Mouse (Mus musculus) embryo, embryonic 11.5 days (tissue): ENCODE results near the gene Mtrf1.
"Not testable (repeated sequence)": the region's sequence is repeated elsewhere in the genome, so short reads cannot be mapped to it uniquely, and the experiment has no call there.

ENCODE experiments used
- DNase-seq: peaks from one replicate; pipeline ENCODE4 v3.0.0-alpha.2; 2012; ENCODE audit warnings: low read depth, low spot score

Gene Mtrf1

DNA sequence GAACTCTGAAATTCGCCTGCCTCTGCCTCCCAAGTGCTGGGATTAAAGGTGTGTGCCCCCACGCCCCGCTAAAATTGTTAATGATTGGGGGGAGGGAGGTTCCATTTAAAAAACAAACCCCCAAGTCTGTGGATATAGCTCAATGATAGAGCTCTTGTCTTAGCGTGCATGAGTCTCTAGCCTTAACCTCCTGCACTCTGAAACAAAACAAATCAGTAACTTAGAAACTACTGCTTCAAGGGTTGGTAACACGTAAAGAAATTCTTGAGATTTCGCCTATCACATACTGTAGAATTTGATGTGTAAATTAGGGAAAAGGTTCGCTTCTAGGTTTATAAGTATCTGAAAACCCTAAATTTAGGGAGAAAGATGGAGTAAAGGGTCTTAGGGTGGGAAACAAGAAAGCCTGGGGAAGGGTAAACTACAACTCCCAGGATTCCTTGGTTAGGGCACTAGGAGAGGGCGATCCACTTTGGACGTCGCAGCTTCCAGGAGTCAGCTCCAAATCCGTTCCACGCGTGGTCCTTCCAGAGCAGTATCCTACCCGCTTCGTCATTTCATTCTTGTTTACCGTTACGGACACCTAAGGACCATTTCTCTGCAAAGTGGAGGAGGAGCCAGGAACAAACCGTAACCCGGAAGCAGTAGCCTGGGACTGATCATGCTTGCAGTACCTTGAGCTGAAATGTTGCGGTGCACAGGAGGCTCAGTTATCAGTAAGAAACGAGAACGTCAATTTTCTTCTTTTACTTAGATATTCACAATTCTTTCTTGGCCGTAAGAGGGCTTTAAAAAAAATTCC, at the start of gene Mtrf1:
Gene Mtrf1, plus strand, starts transcription at position 452 of the 802 bp plus-strand sequence.
- peak; percentile 56 for DNase-seq

DNA sequence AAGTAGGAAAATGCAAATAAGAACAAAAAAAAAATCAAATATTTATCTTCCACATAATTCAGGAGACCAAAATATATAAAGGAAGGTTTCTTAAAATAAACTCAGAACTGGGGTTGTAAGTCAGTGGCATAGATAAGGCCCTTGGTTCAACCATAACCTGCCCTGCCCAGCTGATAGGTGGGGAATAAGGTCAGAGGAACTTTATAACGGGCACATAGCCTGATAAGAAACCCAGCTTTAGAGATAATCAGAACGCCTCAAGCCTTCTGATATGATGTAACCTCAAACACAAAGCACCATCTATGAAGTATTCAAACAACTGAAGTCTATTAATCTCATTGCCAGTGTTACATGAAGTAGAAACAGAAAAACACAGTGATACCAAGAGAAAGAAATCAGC, 39.5 kb upstream of the Mtrf1 start:
- DNase-seq, result no peak

DNA sequence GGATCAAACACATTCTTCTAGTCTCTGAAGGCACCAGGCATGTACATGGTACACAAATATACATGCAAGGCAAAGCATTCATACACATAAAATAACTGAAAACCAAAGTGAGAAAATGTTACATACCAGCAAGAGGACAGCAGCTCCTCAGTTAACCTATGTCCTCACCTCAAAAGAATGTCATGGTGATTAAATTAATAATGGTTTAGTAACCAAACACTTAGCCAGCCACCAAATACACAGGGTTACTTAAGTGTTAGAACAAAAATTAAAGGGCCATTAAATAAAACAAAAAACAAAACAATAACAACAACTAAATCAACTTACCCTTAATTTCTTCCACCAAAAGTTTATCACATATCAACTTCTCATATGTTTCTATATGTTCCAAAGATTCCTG, 20.5 kb upstream of the Mtrf1 start:
- no peak for DNase-seq

DNA sequence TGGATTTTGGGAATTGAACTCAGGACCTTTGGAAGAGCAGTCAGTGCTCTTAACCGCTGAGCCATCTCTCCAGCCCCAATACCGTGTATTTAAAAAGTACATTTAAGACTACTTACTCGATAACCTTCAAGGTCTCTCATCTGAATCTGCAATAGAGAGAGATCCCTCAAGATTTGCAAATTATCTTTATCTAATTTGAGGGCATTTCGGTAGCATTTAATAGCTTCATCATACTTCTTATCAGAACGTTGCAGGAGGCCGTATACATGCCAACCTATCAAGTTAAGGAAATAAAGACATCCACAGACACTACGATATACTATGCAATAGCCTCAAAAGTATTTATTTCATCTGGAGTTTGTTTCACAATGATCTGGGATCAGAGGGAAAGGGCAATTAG, 14.5 kb upstream of the Mtrf1 start:
- no peak for DNase-seq

DNA sequence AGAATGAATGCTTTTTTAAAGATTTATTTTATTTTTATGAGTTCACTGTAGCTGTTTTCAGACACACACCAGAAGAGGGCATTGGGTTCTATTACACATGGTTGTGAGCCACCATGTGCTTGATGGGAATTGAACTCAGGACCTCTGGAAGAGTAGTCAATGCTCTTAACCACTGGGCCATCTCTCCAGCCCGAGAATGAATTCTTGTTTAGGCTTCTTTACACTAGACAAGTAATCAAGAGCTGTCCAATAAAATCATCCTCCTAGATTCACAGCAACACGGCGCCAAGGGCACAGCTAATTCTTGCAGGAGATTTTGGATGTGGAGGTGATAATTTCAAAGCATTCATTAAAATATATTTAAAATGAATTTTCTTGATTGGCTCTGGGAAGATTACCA, 9.3 kb upstream of the Mtrf1 start:
- DNase-seq, result no peak

DNA sequence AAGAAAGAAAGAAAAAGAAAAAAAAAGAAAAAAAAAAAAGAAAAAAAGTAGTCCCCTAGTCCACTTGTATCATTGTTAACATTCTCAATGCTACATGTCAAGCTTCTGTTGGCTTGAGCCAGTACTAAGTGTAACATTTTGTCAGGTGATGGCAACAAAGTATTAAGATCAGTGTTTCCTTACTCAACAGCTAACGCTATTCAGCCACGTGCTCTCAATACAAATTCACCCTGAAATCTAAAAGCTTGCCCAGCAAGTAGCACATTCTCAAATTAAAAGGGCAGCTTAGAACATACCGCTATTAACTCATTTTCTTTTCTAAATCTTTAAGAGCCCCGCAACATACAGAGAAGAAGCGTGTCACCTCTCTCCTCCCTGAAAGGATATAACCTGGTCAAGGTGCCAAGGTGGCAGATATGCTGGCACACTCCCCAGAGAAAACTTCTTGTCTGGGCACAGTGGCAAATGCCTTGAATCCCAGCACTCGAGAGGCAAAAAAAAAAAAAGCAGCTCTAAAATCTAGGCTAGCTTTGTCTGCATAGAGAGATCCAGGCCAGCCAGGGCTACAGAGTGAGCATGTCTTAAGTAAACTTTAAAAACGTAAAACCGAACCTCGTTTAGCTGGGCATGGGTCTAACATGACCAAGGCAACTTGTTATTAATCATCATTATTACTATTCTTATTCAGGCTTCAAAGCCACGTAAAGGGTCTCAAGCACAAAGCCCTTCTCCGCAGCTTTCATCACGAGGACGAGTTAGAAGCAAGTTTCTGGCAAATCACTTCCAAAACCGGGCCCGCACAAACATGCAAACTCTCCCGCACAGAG, 7.9 kb upstream of the Mtrf1 start:
- peak; percentile 5 for DNase-seq

DNA sequence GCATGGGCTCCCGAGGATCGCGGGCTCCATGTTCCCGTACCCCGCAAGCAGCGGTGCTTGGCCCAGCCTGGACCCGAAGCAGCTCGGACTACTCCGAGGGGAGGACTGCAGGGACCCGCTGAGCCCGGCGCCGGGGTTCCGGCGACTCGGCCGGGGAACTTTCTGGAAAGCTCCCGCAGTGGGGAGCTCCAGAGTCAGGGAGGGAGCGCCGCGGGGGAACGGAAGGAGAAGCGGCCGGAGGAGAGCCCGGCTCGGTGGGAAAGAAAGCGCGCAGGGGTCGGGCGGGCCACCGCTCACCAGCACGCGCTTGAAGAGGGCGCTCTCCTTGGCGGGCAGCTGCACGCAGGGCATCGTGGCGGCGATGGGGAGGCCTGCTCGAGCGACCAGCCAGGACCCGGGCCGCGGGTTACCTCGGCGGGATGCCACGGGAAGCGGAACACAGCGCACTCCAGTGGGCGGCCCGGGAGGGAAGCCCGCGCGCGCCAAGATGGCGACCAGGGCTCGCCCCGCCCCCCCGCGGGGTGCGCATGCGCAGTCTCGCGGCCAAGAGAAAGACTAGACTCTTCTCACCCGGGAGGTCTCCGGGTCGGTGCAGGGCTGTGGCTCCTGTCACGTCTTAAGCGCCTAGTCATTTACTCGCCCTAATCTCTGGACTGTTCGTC, 7.2 kb upstream of the Mtrf1 start, which contains the start of gene Naa16:
Gene Naa16, minus strand, starts transcription at position 514 of the 662 bp plus-strand sequence.
- DNase-seq, result peak; percentile 95

DNA sequence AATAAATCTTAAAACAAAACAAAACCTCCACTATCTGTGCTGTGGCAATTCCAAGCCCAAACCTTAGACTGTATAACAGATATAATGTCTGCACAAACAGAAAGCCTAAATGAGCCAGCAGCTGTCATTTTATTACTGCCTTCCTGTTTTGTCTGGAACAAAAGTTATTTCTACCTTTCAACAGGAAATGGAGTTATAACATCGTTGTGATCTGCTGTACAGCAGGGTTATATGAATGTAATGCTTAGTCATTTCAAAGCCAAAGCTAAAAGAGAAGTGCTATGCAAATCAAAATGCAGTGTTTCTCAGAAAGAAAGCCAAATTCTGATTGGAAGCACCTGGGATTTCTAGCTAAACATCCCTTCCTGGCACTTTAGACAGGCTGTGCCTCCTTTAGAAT, 4.3 kb upstream of the Mtrf1 start:
- no peak for DNase-seq

DNA sequence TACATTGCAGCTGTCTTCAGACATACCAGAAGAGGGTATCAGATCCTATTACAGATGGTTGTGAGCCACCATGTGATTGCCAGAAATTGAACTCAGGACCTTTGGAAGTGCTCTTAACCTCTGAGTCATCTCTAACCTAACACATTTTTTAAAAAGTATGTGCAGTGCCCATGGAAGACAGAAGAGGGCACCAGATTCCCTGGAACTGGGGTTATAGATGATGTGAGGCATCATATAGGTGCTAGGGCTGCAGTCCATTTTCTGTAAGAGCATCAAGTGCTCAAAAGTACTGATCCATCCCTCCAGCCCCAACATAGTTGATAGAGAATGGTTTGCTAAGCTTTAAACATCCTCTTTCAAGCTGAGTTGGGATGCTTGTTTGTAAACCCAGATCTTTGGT, 3.0 kb upstream of the Mtrf1 start:
- DNase-seq, result peak; percentile 37

DNA sequence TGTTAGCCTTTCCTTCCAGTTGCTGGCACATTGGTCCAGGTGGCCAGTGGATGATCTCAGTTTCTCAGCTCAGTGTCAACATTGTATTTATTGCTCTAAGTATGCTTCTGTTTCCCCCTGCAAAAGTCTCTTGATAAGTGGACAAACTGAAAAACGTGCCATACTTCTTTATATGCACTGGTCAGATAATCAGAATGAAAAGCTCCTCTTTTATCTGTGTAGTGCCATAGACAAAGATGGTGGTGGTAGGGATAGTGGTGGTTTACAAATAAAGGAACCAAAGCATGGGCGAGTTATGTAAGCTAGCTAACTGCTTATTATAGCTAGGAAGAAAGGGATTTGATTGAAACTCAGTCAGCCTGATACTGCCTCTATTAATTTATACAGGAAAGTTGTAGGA, 10.1 kb downstream of the Mtrf1 start:
- DNase-seq, result no peak

DNA sequence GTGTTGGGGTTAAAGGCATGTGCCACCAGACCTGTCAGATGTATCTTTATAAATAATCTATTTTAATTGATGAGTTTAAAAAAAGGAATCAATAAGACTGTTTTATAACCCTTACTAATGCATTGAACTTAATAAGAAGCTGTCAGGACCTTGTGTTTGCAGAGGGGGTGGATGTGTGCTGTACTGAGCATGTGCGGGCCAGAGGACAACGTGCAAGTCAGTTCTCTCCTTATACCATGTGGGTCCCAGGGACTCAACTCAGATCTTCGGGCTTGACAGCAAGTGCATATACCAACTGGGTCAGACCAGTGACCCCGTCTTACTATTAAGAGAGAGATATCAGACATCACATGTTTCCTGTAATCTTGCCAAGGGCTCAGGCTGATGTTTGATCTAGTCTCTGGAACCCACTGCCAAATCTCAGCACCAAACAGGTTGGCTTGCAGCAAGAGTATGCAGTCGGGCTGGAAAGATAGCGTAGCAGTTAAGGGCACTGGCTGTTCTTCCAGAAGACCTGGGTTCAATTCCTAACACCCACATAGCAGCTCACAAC, 11.8 kb downstream of the Mtrf1 start:
- DNase-seq, result no peak

DNA sequence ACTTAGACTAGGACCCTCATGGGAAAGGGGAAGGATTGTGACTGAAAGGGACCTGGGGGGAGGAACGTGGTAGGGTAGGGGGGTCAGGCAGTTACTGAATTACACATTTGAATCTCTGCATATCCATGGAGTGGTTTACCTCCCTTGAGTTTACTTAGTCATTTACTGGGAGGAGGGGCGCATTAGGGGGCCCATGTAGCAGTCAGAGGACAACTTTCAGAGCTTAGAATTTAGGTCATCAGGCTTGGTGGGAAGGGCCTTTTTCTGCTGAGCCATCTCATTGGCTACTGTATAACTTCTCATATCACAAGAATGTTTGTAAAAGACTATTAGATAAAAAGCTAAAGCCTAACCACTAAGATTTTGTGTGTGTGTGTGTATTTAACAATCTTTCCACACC, 13.1 kb downstream of the Mtrf1 start:
- DNase-seq, result no peak

DNA sequence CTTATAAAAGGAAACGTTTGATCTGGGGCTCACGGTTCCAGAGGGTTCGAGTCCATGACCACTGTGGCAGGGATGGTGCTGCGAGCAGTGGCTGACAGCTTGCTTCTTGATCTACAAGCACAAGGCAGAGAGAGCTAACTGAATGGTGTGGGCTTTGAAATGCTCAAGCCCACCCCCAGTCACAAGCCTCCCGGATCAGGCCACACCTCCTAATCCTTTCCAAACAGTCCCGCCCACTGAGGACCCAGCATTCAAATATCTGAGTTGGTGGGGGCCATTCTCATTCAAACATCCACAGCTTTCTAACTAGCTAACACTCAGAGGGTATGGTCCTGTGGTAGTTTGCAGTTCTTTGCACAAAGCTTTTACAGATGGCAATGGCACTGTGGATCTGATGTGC, 15.5 kb downstream of the Mtrf1 start:
- no peak for DNase-seq

DNA sequence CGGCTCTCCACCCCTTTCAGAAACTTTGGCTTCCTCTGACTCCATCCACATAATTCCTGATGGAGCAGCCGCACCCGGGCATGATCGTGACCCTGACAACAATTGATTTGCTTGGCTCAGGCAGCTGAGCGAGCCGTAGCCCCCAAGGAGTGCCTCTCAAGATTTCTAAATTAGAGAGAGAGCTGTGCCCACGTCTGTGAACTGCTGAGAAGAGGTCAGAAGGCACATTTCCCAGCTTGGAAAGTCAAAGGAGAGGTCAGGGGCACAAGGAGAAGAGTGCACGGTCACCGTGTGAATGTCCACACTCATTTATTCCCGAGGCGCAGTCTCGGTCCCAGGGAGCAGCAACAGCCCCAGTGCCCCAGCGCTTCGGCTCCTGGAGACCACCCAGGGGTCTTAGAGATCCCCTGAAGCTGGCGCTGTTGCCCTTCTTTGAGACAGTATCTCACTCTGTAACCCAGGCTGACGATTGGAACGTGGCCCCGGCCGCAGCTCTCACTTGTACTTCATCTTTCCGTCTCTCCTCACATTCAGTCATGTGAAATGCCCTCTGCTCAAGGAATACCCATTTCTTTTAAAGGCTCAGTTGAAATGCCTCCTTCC, 22.6 kb downstream of the Mtrf1 start:
- DNase-seq, result no peak

DNA sequence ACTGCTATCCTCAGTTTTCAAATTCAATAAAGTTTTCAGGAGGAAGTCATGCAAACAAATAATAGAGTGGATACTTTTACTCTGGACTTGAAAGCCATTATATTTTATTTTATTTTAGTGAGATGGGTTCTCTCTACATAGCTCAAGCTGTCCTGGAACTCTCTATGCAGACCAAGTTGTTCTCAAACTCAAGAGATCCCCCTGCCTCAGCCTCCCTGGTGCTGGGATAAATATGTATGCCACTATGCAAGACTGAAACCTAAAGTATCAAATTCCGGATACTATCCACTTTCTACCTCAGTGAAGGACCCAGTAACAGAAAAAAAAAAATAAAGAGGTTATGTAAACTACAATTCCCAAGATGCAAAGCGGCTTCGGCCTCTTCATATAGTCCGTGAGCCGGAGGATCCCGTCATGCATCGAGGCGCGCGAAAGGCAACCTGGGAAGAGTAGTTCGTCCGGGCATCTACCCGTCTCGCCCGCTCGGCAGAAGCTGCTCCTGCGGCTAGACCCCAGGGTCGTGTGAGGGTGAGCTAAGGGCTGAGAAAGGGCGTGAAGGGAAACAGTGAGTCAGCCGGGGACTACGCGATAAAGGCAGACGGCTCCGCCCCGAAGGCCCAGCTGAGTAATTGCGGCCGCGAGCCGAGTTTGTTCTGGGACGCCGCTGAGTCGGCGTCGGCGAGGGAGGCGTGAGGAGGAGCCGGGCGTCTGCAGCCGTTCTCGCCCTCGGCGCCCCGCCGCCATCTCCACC, 28.6 kb downstream of the Mtrf1 start, which contains the start of gene Kbtbd7:
Gene Kbtbd7, plus strand, starts transcription at position 533 of the 751 bp plus-strand sequence.
- peak; percentile 90 for DNase-seq

DNA sequence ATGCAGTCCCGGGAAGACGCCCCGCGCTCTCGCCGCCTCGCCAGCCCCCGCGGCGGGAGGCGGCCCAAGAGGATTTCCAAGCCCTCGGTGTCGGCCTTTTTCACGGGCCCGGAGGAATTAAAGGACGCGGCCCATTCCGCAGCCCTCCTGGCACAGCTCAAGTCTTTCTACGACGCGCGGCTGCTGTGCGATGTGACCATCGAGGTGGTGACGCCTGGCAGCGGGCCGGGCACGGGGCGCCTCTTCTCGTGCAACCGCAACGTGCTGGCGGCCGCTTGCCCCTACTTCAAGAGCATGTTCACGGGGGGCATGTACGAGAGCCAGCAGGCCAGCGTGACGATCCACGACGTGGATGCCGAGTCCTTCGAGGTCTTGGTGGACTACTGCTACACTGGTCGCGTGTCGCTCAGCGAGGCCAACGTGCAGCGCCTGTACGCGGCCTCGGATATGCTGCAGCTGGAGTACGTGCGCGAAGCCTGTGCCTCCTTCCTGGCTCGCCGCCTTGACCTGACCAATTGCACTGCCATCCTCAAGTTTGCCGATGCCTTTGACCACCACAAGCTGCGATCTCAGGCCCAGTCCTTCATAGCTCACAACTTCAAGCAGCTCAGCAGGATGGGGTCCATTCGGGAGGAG, 29.3 kb downstream of the Mtrf1 start:
- DNase-seq, result not testable (repeated sequence)

DNA sequence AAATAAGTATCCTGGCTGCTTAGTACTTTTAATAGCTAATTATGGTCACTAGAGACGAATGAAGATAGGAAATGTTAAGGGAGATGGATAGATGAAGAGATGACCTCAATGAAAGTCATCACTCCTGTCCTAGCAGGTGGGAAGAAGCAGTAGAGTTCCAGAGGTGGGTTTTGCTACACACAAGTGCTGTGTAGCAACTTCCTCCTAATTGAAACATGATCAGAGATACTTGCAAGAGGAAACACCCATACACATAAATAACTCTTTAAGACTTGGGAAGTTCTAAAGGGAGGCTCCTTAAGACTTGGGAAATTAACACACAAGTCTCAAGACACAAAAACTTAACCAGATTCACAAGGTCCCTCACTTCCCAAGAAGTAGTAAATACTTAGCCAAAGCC, 36.5 kb downstream of the Mtrf1 start:
- DNase-seq, result no peak

DNA sequence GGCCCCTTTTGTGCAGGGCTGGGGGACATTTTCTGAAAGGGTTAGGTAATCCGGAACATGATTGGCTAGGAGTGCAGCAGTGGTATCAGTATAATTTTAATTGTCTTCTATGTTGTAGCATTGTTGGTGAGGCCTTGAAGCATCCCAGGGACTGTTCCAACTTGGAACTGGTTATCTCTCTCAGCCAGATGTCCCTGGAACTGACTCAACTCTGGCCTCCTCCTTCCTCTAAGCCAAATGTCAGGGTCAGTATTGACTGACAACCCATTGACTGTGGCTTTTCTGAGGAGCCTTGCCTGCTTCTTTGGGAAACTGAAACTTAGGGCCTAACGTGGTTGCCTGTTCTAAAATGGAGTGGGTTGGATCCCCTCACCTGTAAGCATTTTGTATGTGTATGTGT, 43.1 kb downstream of the Mtrf1 start:
- DNase-seq, result no peak

DNA sequence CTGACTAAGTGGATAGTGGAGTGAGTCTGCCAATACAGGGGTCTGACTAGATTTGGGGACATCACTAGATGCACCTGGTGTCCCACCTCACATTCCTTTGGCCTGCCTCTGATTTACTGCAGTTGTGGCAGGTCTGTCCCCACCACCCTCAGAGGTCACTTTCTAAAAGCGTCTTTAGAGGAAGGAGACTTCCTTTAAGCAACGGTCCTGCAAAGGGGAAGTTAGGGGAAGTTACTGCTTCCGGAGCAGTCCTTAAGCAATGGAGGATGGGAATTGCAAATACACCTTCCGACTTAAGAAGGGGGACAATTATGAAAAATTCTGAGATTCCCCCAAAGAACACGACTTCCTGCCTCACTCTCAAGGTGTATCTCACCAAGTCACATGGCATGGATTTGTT, 43.9 kb downstream of the Mtrf1 start:
- no peak for DNase-seq

DNA sequence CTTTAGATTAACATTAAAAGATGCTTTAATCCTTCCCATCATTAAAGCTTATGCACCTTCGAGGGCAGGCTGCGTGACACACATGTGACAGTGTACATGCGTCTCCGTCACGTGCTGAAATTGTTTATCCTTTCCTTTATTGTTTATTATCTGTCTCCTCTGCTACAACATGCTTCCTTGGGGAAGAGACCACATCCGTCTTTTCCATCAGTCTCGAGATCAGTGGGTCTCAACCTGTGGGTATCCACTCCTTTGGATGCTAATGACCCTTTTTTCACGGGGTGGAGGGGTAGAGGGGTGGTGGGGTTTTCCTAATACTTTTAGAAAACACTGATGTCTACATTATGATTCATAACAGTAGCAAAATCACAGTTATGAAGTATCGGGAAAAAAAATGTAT, 47.0 kb downstream of the Mtrf1 start:
- no peak for DNase-seq
